Mouse (Mus musculus): Measurements from ENCODE around the gene Hoxa10. TPM values are rescaled to one million over a fixed set of nuclear protein-coding genes. Genes with fewer than 3 reads are reported as not detected.

Gene Hoxa10
- polyA plus RNA-seq, 1 experiment: not detected

DNA sequence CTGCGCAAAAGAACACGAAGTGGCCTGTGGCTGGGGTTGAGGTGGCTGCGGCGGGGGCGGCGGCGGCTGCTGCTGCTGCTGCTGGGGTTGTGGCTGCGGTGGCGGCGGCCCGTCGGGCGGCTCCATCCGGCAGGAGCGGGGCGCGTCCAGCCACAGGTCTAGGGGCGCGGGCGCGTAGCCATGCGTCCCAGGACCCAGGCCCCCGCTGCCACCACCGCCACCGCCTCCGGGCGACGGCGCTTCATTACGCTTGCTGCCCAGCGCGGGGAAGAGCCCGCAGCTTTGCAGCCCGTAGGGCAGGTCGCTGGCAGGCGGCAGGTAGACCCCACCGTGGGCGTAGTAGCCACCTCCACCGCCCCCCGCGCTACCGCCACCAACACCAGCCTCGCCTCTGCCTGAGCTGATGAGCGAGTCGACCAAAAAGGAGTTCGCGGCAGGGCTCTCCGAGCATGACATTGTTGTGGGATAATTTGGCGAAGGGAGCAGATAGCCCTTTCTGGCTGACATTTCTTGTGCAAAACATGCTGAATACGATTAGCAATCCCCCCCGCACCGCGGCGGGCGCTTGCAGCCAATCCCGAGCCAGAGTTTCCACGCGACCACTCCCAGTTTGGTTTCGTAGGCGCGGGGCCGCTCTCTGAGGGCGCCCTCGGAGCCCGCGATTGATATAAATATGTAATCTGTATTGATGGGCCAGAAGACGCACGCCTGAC lies 6.1 kb downstream of the Hoxa10 start:
- Histone ChIP-seq H3K4me1 (ENCODE audit: control insufficient read depth, insufficient read depth, low read length) (no peaks in the 10 kb centered on the region), H3K4me3 (ENCODE audit: insufficient read depth, low read depth, low read length) (no peak overlapping the region), H3K27ac (ENCODE audit: insufficient read depth, low read depth, low read length) (no peak overlapping the region)
- WGBS: 2% methylated on average over 64 of the region's 68 CpGs
- TF ChIP-seq CTCF (IDR thresholded peaks at IDR 0.05; ENCODE audit: insufficient read depth, low read depth, low read length) (no peak), POLR2A (IDR thresholded peaks at IDR 0.05; ENCODE audit: insufficient read depth, low read depth, low read length) (no peak)

DNA sequence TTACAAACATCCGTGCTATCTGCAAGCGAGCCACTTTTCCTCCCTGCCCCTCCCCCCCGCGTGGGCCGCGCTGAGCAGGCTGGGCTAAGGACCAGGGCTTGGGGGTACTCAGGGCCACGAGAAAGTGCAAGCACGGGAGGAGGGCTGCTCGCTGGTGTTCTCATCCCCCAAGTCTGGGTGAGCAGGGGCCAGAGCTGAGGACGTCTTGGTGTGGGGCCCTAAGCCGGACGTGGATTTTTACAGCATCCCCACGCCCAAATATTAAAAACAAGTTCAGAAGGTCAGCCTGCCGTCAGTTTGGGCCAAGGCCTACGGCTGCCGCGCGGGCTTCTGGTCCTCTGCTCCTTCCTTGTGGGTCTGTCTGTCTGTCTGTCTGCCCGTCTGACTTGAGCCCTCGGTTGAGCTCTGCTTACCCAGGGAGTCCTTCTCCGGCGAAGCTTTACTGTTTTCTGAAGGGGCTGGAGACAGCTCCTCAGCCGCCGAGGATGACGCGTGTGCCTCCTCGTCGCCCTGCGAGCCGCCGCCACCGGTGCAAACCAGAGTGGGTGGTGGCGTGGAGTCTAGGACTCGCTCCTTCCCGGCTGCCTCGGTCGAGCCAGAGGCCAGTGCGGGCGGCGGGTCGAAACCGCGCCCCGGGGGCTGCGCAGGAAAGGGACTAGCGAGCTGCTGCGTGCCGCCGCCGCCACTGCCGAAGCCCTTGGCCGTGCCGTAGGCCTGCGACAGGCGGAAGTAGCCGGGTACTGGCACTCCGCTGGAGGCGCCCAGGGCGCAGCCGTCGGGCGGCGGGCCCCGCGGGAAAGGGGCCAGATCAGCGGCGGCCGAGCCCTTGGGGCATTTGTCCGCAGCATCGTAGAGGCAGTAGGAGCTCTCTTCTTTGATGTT lies 6.9 kb downstream of the Hoxa10 start:
- no peak overlapping the region for H3K4me3 ChIP-seq (ENCODE audit: insufficient read depth, low read depth, low read length)
- no peaks in the 10 kb centered on the region for H3K4me1 ChIP-seq (ENCODE audit: control insufficient read depth, insufficient read depth, low read length)
- no peak for TF ChIP-seq CTCF (IDR thresholded peaks at IDR 0.05; ENCODE audit: insufficient read depth, low read depth, low read length)
- no peak for TF ChIP-seq POLR2A (IDR thresholded peaks at IDR 0.05; ENCODE audit: insufficient read depth, low read depth, low read length)
- no peak overlapping the region for H3K27ac ChIP-seq (ENCODE audit: insufficient read depth, low read depth, low read length)
- 2% methylated on average over 70 of the region's 70 CpGs for WGBS

DNA sequence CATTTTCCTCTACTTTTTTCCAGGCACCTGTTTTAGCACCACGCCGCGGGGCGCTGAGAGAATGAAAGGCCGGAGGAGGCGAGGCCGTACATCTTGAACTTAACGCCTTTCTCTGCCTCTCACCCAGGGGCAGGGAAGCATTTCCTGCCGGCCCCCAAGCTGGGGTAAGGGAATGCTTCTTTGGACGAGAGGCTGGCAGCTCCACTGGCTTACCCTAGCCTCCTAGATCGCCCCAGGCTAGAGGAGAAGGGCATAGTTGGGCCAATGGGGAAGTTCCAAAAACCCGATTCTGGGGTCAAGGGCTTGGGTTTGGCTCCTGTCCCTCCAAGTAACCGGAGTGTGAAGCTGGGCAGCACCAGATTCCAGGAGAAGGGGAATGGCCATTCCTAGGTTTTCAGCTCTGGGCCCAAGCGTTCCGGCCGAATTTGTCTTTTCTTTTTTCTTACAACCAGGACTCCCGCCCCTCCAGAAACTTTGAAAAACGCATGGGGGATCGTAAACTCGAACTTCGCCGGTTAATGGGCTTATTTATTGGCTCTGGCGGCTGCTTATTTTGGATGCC lies 7.6 kb downstream of the Hoxa10 start:
- TF ChIP-seq CTCF (IDR thresholded peaks at IDR 0.05; ENCODE audit: insufficient read depth, low read depth, low read length) (no peak), POLR2A (IDR thresholded peaks at IDR 0.05; ENCODE audit: insufficient read depth, low read depth, low read length) (no peak)
- 3% methylated on average over 23 of the region's 23 CpGs for WGBS
- H3K27ac ChIP-seq (ENCODE audit: insufficient read depth, low read depth, low read length): no peak overlapping the region
- no peaks in the 10 kb centered on the region for H3K4me1 ChIP-seq (ENCODE audit: control insufficient read depth, insufficient read depth, low read length)
- no peak overlapping the region for H3K4me3 ChIP-seq (ENCODE audit: insufficient read depth, low read depth, low read length)

DNA sequence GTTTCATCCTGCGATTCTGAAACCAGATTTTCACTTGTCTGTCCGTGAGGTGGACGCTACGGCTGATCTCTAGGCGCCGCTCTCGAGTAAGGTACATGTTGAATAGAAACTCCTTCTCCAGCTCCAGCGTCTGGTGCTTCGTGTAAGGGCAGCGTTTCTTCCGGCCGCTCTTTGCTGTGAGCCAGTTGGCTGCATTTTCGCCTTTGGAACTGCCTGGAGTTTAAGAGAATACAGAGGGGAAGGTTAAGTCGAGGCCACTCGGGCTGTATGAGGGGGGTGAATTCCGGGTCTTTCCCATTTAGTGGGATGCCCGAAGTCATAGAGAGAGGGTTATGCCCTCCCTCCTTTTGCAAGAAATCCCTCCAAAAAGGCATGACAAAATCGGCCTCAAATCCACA lies 8.1 kb downstream of the Hoxa10 start:
- WGBS: 1% methylated on average over 18 of the region's 18 CpGs
- H3K27ac ChIP-seq (ENCODE audit: insufficient read depth, low read depth, low read length): no peak overlapping the region
- H3K4me1 ChIP-seq (ENCODE audit: control insufficient read depth, insufficient read depth, low read length): no peaks in the 10 kb centered on the region
- H3K4me3 ChIP-seq (ENCODE audit: insufficient read depth, low read depth, low read length): no peak overlapping the region
- TF ChIP-seq CTCF (IDR thresholded peaks at IDR 0.05; ENCODE audit: insufficient read depth, low read depth, low read length) (no peak), POLR2A (IDR thresholded peaks at IDR 0.05; ENCODE audit: insufficient read depth, low read depth, low read length) (no peak)

DNA sequence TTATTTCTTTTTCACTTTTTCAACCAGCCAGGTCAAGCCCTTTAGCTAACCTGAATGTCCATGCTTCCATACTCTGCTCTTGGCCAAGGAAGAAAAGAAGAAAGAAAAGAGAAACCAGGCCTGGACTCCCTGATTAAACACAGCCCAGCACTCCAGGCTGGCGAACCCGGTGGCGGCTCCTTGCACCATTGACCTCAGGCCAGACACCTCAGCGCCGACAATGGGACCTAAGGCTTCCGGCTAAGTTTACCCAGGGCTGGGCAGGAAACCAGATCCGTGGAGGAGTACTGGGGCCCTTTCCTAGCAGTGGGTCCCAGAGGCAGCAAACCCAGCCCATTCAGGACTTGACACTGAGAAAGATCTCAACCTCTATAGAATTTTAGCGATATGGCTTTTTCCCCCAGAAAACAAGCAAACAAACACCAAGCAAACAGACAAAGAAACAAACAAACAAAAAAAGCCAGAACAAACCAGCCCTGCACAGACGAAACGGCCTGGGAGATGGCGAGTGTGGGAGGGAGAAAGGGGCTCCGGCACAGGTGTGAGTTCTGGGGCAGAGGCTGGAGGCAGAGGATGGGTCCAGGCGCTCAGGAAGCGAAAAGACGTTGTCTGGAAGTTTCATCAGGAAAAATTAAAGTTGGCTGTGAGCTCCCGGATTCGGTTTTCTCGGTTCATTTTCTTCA lies 8.6 kb downstream of the Hoxa10 start:
- 4% methylated on average over 18 of the region's 18 CpGs for WGBS
- no peak overlapping the region for H3K27ac ChIP-seq (ENCODE audit: insufficient read depth, low read depth, low read length)
- no peaks in the 10 kb centered on the region for H3K4me1 ChIP-seq (ENCODE audit: control insufficient read depth, insufficient read depth, low read length)
- H3K4me3 ChIP-seq (ENCODE audit: insufficient read depth, low read depth, low read length): no peak overlapping the region
- no peak for TF ChIP-seq CTCF (IDR thresholded peaks at IDR 0.05; ENCODE audit: insufficient read depth, low read depth, low read length)
- no peak for TF ChIP-seq POLR2A (IDR thresholded peaks at IDR 0.05; ENCODE audit: insufficient read depth, low read depth, low read length)

DNA sequence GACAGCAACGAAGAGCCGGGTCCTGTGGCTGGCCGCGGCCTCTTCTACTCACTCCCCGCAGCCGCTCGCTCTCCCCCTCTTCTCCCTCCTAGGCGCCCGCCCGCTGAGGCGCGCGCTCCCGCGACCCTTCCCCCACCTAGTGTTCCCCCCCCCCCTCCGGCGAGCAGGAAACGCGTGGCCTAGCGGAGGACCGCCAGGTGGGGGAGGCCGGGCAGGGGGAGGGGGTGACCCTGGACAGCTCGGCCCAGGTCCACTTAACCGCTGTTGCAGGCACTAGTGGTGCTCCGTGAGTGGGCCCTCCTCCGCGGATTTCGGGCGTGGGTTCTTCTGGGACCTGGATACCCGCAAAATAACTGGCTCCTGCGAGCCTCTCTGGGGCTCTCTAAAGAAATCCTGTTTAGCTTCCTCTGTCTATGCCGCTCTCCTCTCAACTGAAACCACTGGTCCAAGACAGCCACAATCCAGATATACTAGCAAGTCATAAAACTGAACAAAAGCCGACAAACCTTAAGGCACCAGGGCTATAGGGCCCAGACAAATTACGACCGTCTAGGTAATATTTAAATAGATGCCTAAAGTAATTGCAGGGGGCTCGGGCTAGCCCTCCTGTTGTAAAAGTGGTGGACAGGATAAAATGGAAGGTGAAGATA lies 10.0 kb downstream of the Hoxa10 start, which contains the start of gene Hoxa9:
Gene Hoxa9, minus strand, starts transcription at position 574 of the 650 bp plus-strand sequence.
- Histone ChIP-seq H3K4me3 (ENCODE audit: insufficient read depth, low read depth, low read length) (no peak within 1 kb of the TSS), H3K27ac (ENCODE audit: insufficient read depth, low read depth, low read length) (no peak within 1 kb of the TSS), H3K4me1 (ENCODE audit: control insufficient read depth, insufficient read depth, low read length) (no peaks in the 10 kb centered on the region)
- 2% methylated on average over 25 of the region's 36 CpGs for WGBS
- TF ChIP-seq POLR2A (IDR thresholded peaks at IDR 0.05; ENCODE audit: insufficient read depth, low read depth, low read length): no peak
- no peak for TF ChIP-seq CTCF (IDR thresholded peaks at IDR 0.05; ENCODE audit: insufficient read depth, low read depth, low read length)

DNA sequence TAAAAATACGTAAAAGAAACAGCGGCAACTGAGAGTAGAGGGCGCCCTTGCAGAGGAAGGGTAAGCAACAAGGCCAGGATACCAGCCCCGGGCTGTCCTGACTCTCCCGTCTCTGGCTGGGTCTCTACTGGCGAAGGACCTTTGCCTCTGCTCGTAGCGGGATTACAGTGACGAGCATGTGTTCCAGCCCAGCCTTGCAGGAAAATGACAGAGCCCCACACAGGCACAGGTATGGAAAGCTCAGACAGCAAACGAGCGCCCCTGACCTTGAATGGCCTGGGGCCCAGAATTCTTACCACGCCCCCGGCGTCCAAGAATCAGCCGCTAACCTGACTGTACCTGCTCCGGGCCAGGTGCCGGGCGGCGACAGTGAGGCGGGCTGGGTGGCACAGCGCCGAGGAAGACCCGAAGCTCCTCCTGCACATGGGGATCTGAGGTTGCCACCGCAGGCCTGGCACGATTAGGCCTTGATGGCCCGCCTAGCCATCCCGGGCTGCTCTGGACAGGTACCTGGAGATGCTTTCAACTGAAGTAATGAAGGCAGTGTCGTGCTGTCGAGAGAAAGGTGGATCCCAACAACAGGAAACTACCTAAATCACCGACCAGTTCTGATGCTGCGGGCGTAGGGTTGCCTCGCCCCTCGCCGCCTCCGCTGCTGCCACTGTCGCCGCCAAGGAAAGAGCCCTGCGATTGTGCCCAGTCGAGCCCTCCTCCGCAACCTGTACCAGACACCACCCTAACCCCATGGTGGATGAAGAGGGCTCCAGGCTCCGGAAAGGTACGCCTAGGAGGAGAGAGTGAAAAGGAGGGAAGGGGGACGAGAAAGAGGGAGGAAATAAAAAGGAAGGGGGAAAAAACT lies 10.9 kb downstream of the Hoxa10 start:
- no peak for TF ChIP-seq CTCF (IDR thresholded peaks at IDR 0.05; ENCODE audit: insufficient read depth, low read depth, low read length)
- H3K4me1 ChIP-seq (ENCODE audit: control insufficient read depth, insufficient read depth, low read length): no peaks in the 10 kb centered on the region
- H3K27ac ChIP-seq (ENCODE audit: insufficient read depth, low read depth, low read length): no peak overlapping the region
- H3K4me3 ChIP-seq (ENCODE audit: insufficient read depth, low read depth, low read length): no peak overlapping the region
- 3% methylated on average over 44 of the region's 44 CpGs for WGBS

Measured in olfactory bulb, adult 2 months (tissue).